In genomic region chr1:47448070-47448469, GRCm38 (mm10) we compare ENCODE assay signal across 12 mouse cellular contexts.
"Had no signal": no experiment of that assay in that cellular context is flagged by ENCODE, and none has a peak within 500 bp of the region (broad histone marks: within the 10 kb centered on the region; RNA-seq: fewer than 3 reads in every experiment).

No protein-coding gene starts in this region.

- H3K4me2 ChIP-seq: limb, embryonic 15.5 days; liver, embryonic 12.5 days; lung, embryonic 14.5 days had no signal

- H3K9ac ChIP-seq: limb, embryonic 15.5 days; liver, embryonic 12.5 days; lung, embryonic 14.5 days had no signal

- H3K27ac ChIP-seq: limb, embryonic 15.5 days; liver, embryonic 12.5 days had no signal

- DNase-seq: kidney, adult 8-10 months; kidney, postnatal 25 days; lung, embryonic 14.5 days; lung, postnatal 10 days; lung, postnatal 4 days; right cerebral cortex, adult 18-20 months; right cerebral cortex, postnatal 25 days; thymus, postnatal 36 days had no signal

- ATAC-seq: intestine, postnatal 0 days; liver, embryonic 12.5 days had no signal

- H3K27me3 ChIP-seq: limb, embryonic 15.5 days; liver, embryonic 12.5 days had no signal

- H3K9me3 ChIP-seq: limb, embryonic 15.5 days; liver, embryonic 12.5 days had no signal

- H3K4me3 ChIP-seq: limb, embryonic 15.5 days; liver, embryonic 12.5 days; myocyte had no signal

- H3K36me3 ChIP-seq: limb, embryonic 15.5 days; liver, embryonic 12.5 days had no signal

- H3K4me1 ChIP-seq: limb, embryonic 15.5 days; liver, embryonic 12.5 days had no signal
